In genomic region chr5:20753096-20753495, GRCm38 (mm10) we compare ENCODE assay signal across 21 mouse cellular contexts.
DNase-seq lines count a peak whose midpoint lies in the region; ATAC-seq and TF ChIP-seq lines count a peak whose summit lies in the region.
"Had no signal": no experiment of that assay in that cellular context is flagged by ENCODE, and none has a peak within 500 bp of the region (broad histone marks: within the 10 kb centered on the region; RNA-seq: fewer than 3 reads in every experiment).

No protein-coding gene starts in this region.

- ATAC-seq in lung, postnatal 0 days = peak; percentile 60; the same call in 1 of the 2 replicates
- ATAC-seq: CD4-positive, CD25-positive, alpha-beta regulatory T cell, adult 4 months; forebrain, embryonic 15.5 days; liver, embryonic 12.5 days had no signal

- WGBS in lung, postnatal 0 days = 22% methylated on average over 2 of the region's 2 CpGs
- WGBS in lung, adult 2 months = 28% methylated on average over 2 of the region's 2 CpGs
- 51% methylated on average over 2 of the region's 2 CpGs for WGBS in embryonic facial prominence, embryonic 10.5 days

- H3K27me3 ChIP-seq in lung, postnatal 0 days (replicated peaks; ENCODE audit: insufficient read depth, low read length) = no peaks in the 10 kb centered on the region
- no peaks in the 10 kb centered on the region for H3K27me3 ChIP-seq in embryonic facial prominence, embryonic 10.5 days (replicated peaks; ENCODE audit: low read depth, poor library complexity, severe bottlenecking)
- H3K27me3 ChIP-seq: forebrain, embryonic 15.5 days; hindbrain, embryonic 15.5 days; limb, embryonic 13.5 days; liver, embryonic 12.5 days; lung, embryonic 15.5 days; neural tube, embryonic 15.5 days had no signal

- peak; percentile 11 to 17 for DNase-seq in frontal cortex, postnatal 36 days (ENCODE audit: low spot score in 2 of 2)
- no peak for DNase-seq in frontal cortex, postnatal 25 days (ENCODE audit: low spot score in 2 of 2)
- DNase-seq in lung, postnatal 0 days (ENCODE audit: low spot score) = peak; percentile 40
- DNase-seq in lung, adult 2 months = no peak
- DNase-seq in embryonic facial prominence, embryonic 10.5 days (ENCODE audit: low spot score) = no peak
- peak; percentile 24 for DNase-seq in lung, postnatal 36 days
- DNase-seq in adrenal gland, postnatal 36 days = no peak
- DNase-seq: adrenal gland, postnatal 25 days; cerebellum, adult 11-12 months; cerebellum, postnatal 10 days; gastrocnemius, postnatal 36 days; kidney, postnatal 36 days; thymus, adult 2 months had no signal

- H3K9me3 ChIP-seq in lung, postnatal 0 days (ENCODE audit: low read length) = no peaks in the 10 kb centered on the region
- H3K9me3 ChIP-seq in embryonic facial prominence, embryonic 10.5 days = no peaks in the 10 kb centered on the region
- H3K9me3 ChIP-seq: forebrain, embryonic 15.5 days; hindbrain, embryonic 15.5 days; limb, embryonic 13.5 days; liver, embryonic 12.5 days; lung, embryonic 15.5 days; neural tube, embryonic 15.5 days had no signal

- no peak overlapping the region for H3K4me3 ChIP-seq in lung, postnatal 0 days (ENCODE audit: low read depth, low read length)
- no peak overlapping the region for H3K4me3 ChIP-seq in lung, adult 2 months (replicated peaks; ENCODE audit: extremely low read depth, low read depth, low read length)
- H3K4me3 ChIP-seq in embryonic facial prominence, embryonic 10.5 days = no peak overlapping the region
- H3K4me3 ChIP-seq: forebrain, embryonic 15.5 days; hindbrain, embryonic 15.5 days; limb, embryonic 13.5 days; liver, embryonic 12.5 days; lung, embryonic 15.5 days; neural tube, embryonic 15.5 days had no signal

- H3K27ac ChIP-seq in lung, postnatal 0 days (ENCODE audit: low read length) = peak overlapping the region; percentile 14; the same call in 1 of the 2 replicates
- peak overlapping the region; percentile 32; the same call in 1 of the 2 replicates for H3K27ac ChIP-seq in embryonic facial prominence, embryonic 10.5 days (replicated peaks)
- H3K27ac ChIP-seq: forebrain, embryonic 15.5 days; hindbrain, embryonic 15.5 days; limb, embryonic 13.5 days; liver, embryonic 12.5 days; lung, embryonic 15.5 days; neural tube, embryonic 15.5 days had no signal

- no peaks in the 10 kb centered on the region; the same call in 1 of the 2 replicates for H3K4me1 ChIP-seq in lung, postnatal 0 days (ENCODE audit: insufficient read depth, low read depth, low read length)
- no peaks in the 10 kb centered on the region; the same call in 1 of the 2 replicates for H3K4me1 ChIP-seq in lung, adult 2 months (ENCODE audit: control insufficient read depth, insufficient read depth, low read length)
- peaks cover 19% of the 10 kb centered on the region for H3K4me1 ChIP-seq in embryonic facial prominence, embryonic 10.5 days
- H3K4me1 ChIP-seq: limb, embryonic 13.5 days; liver, embryonic 12.5 days; neural tube, embryonic 15.5 days had no signal

- no peak for TF ChIP-seq POLR2A in lung, adult 2 months (IDR thresholded peaks at IDR 0.05; ENCODE audit: borderline replicate concordance, extremely low read depth, low read depth, low read length)

- no peak overlapping the region for H3K4me2 ChIP-seq in lung, postnatal 0 days (replicated peaks; ENCODE audit: low read depth, low read length)
- H3K4me2 ChIP-seq: forebrain, embryonic 15.5 days; heart, embryonic 11.5 days; hindbrain, embryonic 15.5 days; limb, embryonic 13.5 days; liver, embryonic 12.5 days; lung, embryonic 15.5 days; neural tube, embryonic 15.5 days had no signal

- TF ChIP-seq EP300 in lung, postnatal 0 days (IDR thresholded peaks at IDR 0.05) = no peak

- TF ChIP-seq CTCF in lung, postnatal 0 days (IDR thresholded peaks at IDR 0.05) = no peak
- TF ChIP-seq CTCF in lung, adult 2 months (IDR thresholded peaks at IDR 0.05; ENCODE audit: insufficient read depth, low read length) = no peak

- no peaks in the 10 kb centered on the region for H3K36me3 ChIP-seq in lung, postnatal 0 days (ENCODE audit: insufficient read depth, low read length)
- peaks cover 10% of the 10 kb centered on the region; the same call in 1 of the 2 replicates for H3K36me3 ChIP-seq in embryonic facial prominence, embryonic 10.5 days (replicated peaks)
- H3K36me3 ChIP-seq: forebrain, embryonic 15.5 days; limb, embryonic 13.5 days; lung, embryonic 15.5 days; neural tube, embryonic 15.5 days had no signal

- no peak overlapping the region for H3K9ac ChIP-seq in lung, postnatal 0 days (replicated peaks; ENCODE audit: low read depth)
- H3K9ac ChIP-seq: forebrain, embryonic 15.5 days; hindbrain, embryonic 15.5 days; limb, embryonic 13.5 days; liver, embryonic 12.5 days; lung, embryonic 15.5 days; neural tube, embryonic 15.5 days had no signal

Comparison
In these comparisons a context has a peak if more than half of its experiments do, and no peak if none do; other contexts are left out.
1. DNase-seq: peak in frontal cortex, postnatal 36 days (2 of 2), lung, postnatal 0 days (single experiment) and lung, postnatal 36 days (single experiment); none in frontal cortex, postnatal 25 days (0 of 2), lung, adult 2 months (single experiment), embryonic facial prominence, embryonic 10.5 days (single experiment) and adrenal gland, postnatal 36 days (0 of 2).